Comparison of ENCODE assay signal across 19 mouse cellular contexts in genomic region chr10:107794812-107795756, GRCm38 (mm10).
A peak's percentile ranks its signal among the peaks of the same experiment; 100 is the strongest.
DNase-seq lines count a peak whose midpoint lies in the region; ATAC-seq lines count a peak whose summit lies in the region.
"Had no signal": no experiment of that assay in that cellular context is flagged by ENCODE, and none has a peak within 500 bp of the region (broad histone marks: within the 10 kb centered on the region; RNA-seq: fewer than 3 reads in every experiment).

No protein-coding gene starts in this region.

- H3K27ac ChIP-seq in kidney, embryonic 16.5 days (ENCODE audit: low read length): no peak overlapping the region
- no peak overlapping the region for H3K27ac ChIP-seq in lung, embryonic 16.5 days (ENCODE audit: low read length)
- peak overlapping the region; percentile 49; the same call in 1 of the 2 replicates for H3K27ac ChIP-seq in intestine, embryonic 16.5 days (ENCODE audit: low read length)
- peak overlapping the region; percentile 7; the same call in 1 of the 2 replicates for H3K27ac ChIP-seq in stomach, embryonic 15.5 days
- H3K27ac ChIP-seq: forebrain, embryonic 13.5 days; heart, adult 2 months; hindbrain, embryonic 14.5 days; macrophage; midbrain, embryonic 10.5 days had no signal

- no peak overlapping the region for H3K4me3 ChIP-seq in kidney, embryonic 16.5 days (ENCODE audit: low read length)
- no peak overlapping the region for H3K4me3 ChIP-seq in lung, embryonic 16.5 days (ENCODE audit: low read length)
- H3K4me3 ChIP-seq in intestine, embryonic 16.5 days (ENCODE audit: low read length): no peak overlapping the region
- no peak overlapping the region for H3K4me3 ChIP-seq in stomach, embryonic 15.5 days (replicated peaks)
- H3K4me3 ChIP-seq: erythroblast, embryonic 14.5 days; forebrain, embryonic 13.5 days; heart, adult 2 months; midbrain, embryonic 10.5 days had no signal

- H3K27me3 ChIP-seq in kidney, embryonic 16.5 days (ENCODE audit: insufficient read depth, low read length): no peaks in the 10 kb centered on the region
- no peaks in the 10 kb centered on the region for H3K27me3 ChIP-seq in lung, embryonic 16.5 days (ENCODE audit: control insufficient read depth, insufficient read depth, low read depth, low read length)
- H3K27me3 ChIP-seq in intestine, embryonic 16.5 days (replicated peaks; ENCODE audit: control insufficient read depth, insufficient read depth, low read length): no peaks in the 10 kb centered on the region
- H3K27me3 ChIP-seq in stomach, embryonic 15.5 days (replicated peaks): no peaks in the 10 kb centered on the region
- H3K27me3 ChIP-seq: forebrain, embryonic 13.5 days had no signal

- no peak for DNase-seq in kidney, adult 18-20 months
- DNase-seq in lung, adult 18-20 months: no peak
- no peak for DNase-seq in layer of hippocampus, postnatal 25 days (ENCODE audit: extremely low spot score in 1 of 2, low spot score in 1 of 2)
- DNase-seq: cerebellum, adult 8-10 months; gastrocnemius, postnatal 14 days; heart, adult 2 months; heart, postnatal 36 days; kidney, adult 11 months; thymus, postnatal 25 days had no signal

- H3K4me2 ChIP-seq in kidney, embryonic 16.5 days (replicated peaks; ENCODE audit: low read depth, low read length): no peak overlapping the region
- H3K4me2 ChIP-seq in lung, embryonic 16.5 days (ENCODE audit: low read depth, low read length): no peak overlapping the region
- H3K4me2 ChIP-seq in intestine, embryonic 16.5 days (ENCODE audit: low read depth, low read length): no peak overlapping the region
- H3K4me2 ChIP-seq in stomach, embryonic 15.5 days: no peak overlapping the region
- H3K4me2 ChIP-seq: forebrain, embryonic 13.5 days; hindbrain, embryonic 14.5 days; liver, embryonic 11.5 days had no signal

- ATAC-seq in kidney, embryonic 16.5 days (ENCODE audit: low FRiP score, low TSS enrichment): peak; percentile 65; the same call in 1 of the 2 replicates
- peak; percentile 75 for ATAC-seq in lung, embryonic 16.5 days (ENCODE audit: low read depth)
- ATAC-seq in intestine, embryonic 16.5 days: peak; percentile 78
- ATAC-seq in stomach, embryonic 15.5 days (ENCODE audit: insufficient read depth, low FRiP score, low read depth): peak; percentile 88
- ATAC-seq: forebrain, embryonic 13.5 days had no signal

- H3K4me1 ChIP-seq in kidney, embryonic 16.5 days (ENCODE audit: insufficient read depth, low read length): no peaks in the 10 kb centered on the region
- H3K4me1 ChIP-seq in lung, embryonic 16.5 days (replicated peaks; ENCODE audit: control insufficient read depth, insufficient read depth, low read length): no peaks in the 10 kb centered on the region
- H3K4me1 ChIP-seq in intestine, embryonic 16.5 days (ENCODE audit: control insufficient read depth, insufficient read depth, low read length): 0 out of 2 replicates have a peak, but pooled peaks cover 2% of the 10 kb centered on the region
- no peaks in the 10 kb centered on the region for H3K4me1 ChIP-seq in stomach, embryonic 15.5 days
- H3K4me1 ChIP-seq: forebrain, embryonic 13.5 days; midbrain, embryonic 10.5 days had no signal

- H3K9ac ChIP-seq in kidney, embryonic 16.5 days (replicated peaks; ENCODE audit: low read length): no peak overlapping the region
- no peak overlapping the region for H3K9ac ChIP-seq in lung, embryonic 16.5 days (ENCODE audit: low read length)
- no peak overlapping the region for H3K9ac ChIP-seq in intestine, embryonic 16.5 days (ENCODE audit: low read depth, low read length)
- no peak overlapping the region for H3K9ac ChIP-seq in stomach, embryonic 15.5 days
- H3K9ac ChIP-seq: forebrain, embryonic 13.5 days; hindbrain, embryonic 14.5 days had no signal

- 56% methylated on average over 10 of the region's 10 CpGs for WGBS in kidney, embryonic 16.5 days
- 43% methylated on average over 10 of the region's 10 CpGs for WGBS in lung, embryonic 16.5 days
- 58% methylated on average over 10 of the region's 10 CpGs for WGBS in intestine, embryonic 16.5 days
- 40% methylated on average over 10 of the region's 10 CpGs for WGBS in stomach, embryonic 15.5 days

- no peaks in the 10 kb centered on the region for H3K9me3 ChIP-seq in kidney, embryonic 16.5 days (ENCODE audit: low read length)
- no peaks in the 10 kb centered on the region for H3K9me3 ChIP-seq in lung, embryonic 16.5 days (ENCODE audit: control insufficient read depth, low read length)
- H3K9me3 ChIP-seq in intestine, embryonic 16.5 days (ENCODE audit: control insufficient read depth, low read length): no peaks in the 10 kb centered on the region
- H3K9me3 ChIP-seq in stomach, embryonic 15.5 days: no peaks in the 10 kb centered on the region
- H3K9me3 ChIP-seq: forebrain, embryonic 13.5 days; midbrain, embryonic 10.5 days had no signal

- no peaks in the 10 kb centered on the region for H3K36me3 ChIP-seq in kidney, embryonic 16.5 days (ENCODE audit: insufficient read depth, low read length)
- no peaks in the 10 kb centered on the region for H3K36me3 ChIP-seq in lung, embryonic 16.5 days (ENCODE audit: control insufficient read depth, insufficient read depth, low read length)
- no peaks in the 10 kb centered on the region for H3K36me3 ChIP-seq in intestine, embryonic 16.5 days (ENCODE audit: control insufficient read depth, insufficient read depth, low read length)
- no peaks in the 10 kb centered on the region for H3K36me3 ChIP-seq in stomach, embryonic 15.5 days
- H3K36me3 ChIP-seq: midbrain, embryonic 10.5 days had no signal

Comparison
In these comparisons a context has a peak if more than half of its experiments do, and no peak if none do; other contexts are left out.
1. H3K27ac ChIP-seq: peak in intestine, embryonic 16.5 days (single experiment) and stomach, embryonic 15.5 days (single experiment); none in kidney, embryonic 16.5 days (single experiment) and lung, embryonic 16.5 days (single experiment).
2. Peak in every context shown above with its lines, with median percentiles within 50 percentile points of each other: ATAC-seq.